Mouse (Mus musculus) kidney, embryonic 15.5 days (tissue): Measurements from ENCODE around the gene Pole. TPM values are rescaled to one million over a fixed set of nuclear protein-coding genes. Genes with fewer than 3 reads are reported as not detected.

Experiments used
- ATAC-seq: fragments of 200-750 bp; cut with Nextera tagmentation; replicated peaks from 2 replicates; pipeline ENCODE4 v1.8.0; 2017; ENCODE audit warnings: moderate TSS enrichment; ENCODE audit not compliant: low FRiP score
- H3K27ac ChIP-seq: fragments of 300-500 bp; sonication (generic); 2 replicates; pipeline ENCODE4 v1.5.1; 2015; ENCODE audit warnings: mild to moderate bottlenecking, inconsistent platforms
- H3K27me3 ChIP-seq: fragments of 300-500 bp; sonication (generic); 2 replicates; pipeline ENCODE4 v1.6.1; 2015; ENCODE audit warnings: inconsistent platforms
- H3K36me3 ChIP-seq: fragments of 300-500 bp; sonication (generic); 2 replicates; pipeline ENCODE4 v1.6.1; 2015; ENCODE audit warnings: inconsistent platforms
- H3K4me1 ChIP-seq: fragments of 300-500 bp; sonication (generic); 2 replicates; pipeline ENCODE4 v1.6.1; 2015; ENCODE audit warnings: inconsistent platforms
- H3K4me2 ChIP-seq: fragments of 300-500 bp; sonication (generic); 2 replicates; pipeline ENCODE4 v1.6.1; 2015; ENCODE audit warnings: moderate library complexity, mild to moderate bottlenecking, inconsistent platforms
- H3K4me3 ChIP-seq: fragments of 300-500 bp; sonication (generic); replicated peaks from 2 replicates; pipeline ENCODE4 v1.5.1; 2015; ENCODE audit warnings: mild to moderate bottlenecking, inconsistent platforms
- H3K9ac ChIP-seq: fragments of 300-500 bp; sonication (generic); 2 replicates; pipeline ENCODE4 v1.6.1; 2015; ENCODE audit warnings: mild to moderate bottlenecking, inconsistent platforms
- H3K9me3 ChIP-seq: fragments of 300-500 bp; sonication (generic); replicated peaks from 2 replicates; pipeline ENCODE4 v1.6.1; 2016; ENCODE audit warnings: inconsistent platforms
- whole genome bisulfite sequencing: fragments of 180-500 bp; shearing (Covaris S2); methylation state at CpG from one replicate; pipeline ENCODE4 v1.1.7; 2015; ENCODE audit warnings: mixed read lengths; 5-methylcytosine and 5-hydroxymethylcytosine counted together
- polyA plus RNA-seq: library from polyadenylated mRNA; unstranded; fragments of >200 nt; fragmentation: Nextera tagmentation; extraction: Ambion mirVana; gene quantifications from 2 replicates; pipeline ENCODE4 v1.2.1, GENCODE M21; 2015

Pole gene
- 32.9 and 33.1 TPM in 2 replicates for polyA plus RNA-seq

DNA sequence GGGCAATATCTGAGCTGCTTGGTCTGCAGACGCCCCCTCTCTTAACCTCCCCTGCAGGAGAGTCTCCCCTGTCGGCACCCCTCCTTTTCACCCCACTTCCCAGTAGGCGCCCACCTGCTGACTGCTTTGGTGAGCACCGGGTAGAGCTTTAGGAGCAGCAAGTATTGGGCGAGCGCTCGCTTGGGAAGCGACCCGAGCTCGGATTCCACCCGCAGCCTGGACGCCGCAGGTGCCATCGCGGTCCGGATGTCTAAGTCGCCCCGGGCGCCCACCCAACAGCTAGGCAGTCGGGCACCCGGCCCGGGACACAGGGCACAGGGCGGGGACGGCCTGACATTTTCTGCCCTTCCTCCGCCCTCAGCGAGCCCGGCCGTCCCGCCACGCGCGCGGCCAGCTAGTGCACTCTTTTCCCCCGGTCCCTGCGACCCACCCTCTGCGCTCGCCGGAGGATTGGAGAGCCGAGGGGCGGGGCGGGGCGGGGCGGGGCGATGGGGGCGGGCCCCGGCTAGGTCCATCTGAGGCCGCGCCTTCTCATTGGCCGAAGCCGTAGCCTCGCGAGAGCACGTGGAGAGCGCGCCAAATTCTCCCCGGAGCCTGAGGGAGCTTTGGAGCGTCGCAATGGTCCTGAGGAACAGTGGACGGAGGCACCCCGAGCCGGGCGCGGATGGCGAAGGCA, at the start of gene Pole, which contains the start of gene Pxmp2:
Gene Pole (plus strand): TSS at position 537 of the 676 bp plus-strand sequence.
Gene Pxmp2 (minus strand): TSS at position 417 of the 676 bp plus-strand sequence.
- Histone ChIP-seq H3K27me3 (peaks cover 7% of the 10 kb centered on the region; the same call in 1 of the 2 replicates), H3K4me3 (peak within 1 kb of the TSS; percentile 71), H3K4me2 (peak within 1 kb of the TSS; percentile 83), H3K9ac (peak within 1 kb of the TSS; percentile 81), H3K4me1 (peaks cover 24% of the 10 kb centered on the region), H3K9me3 (no peaks in the 10 kb centered on the region), H3K27ac (peak within 1 kb of the TSS; percentile 79), H3K36me3 (peaks cover 21% of the 10 kb centered on the region)
- ATAC-seq = peak; percentile 99
- WGBS = under 1% methylated on average over 62 of the region's 64 CpGs

DNA sequence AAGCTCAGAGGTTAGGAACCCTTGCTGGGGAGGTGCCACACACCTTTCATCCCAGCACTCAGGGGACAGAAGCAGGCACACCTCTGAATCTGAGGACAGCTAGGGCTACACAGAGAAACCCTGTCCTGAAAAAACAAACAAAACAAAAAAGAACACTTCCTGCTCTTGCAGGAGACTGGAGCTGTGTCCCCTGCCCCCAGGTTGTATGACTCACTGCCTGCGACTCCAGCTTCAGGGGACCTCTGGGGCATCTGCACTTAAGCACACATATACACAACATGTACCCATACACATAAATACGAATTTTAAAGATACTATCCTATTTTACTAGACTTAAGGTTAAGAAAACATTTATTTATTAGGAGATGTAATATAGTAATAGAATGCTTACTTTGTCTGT, 42.0 kb upstream of the Pole start:
- no peaks in the 10 kb centered on the region for H3K27me3 ChIP-seq
- peaks cover 95% of the 10 kb centered on the region for H3K36me3 ChIP-seq
- ATAC-seq = no peak
- no peaks in the 10 kb centered on the region for H3K4me1 ChIP-seq
- H3K27ac ChIP-seq = no peak overlapping the region
- no peak overlapping the region for H3K9ac ChIP-seq
- no peaks in the 10 kb centered on the region for H3K9me3 ChIP-seq
- no peak overlapping the region for H3K4me2 ChIP-seq
- no peak overlapping the region for H3K4me3 ChIP-seq
- 78% methylated on average over 2 of the region's 2 CpGs for WGBS

DNA sequence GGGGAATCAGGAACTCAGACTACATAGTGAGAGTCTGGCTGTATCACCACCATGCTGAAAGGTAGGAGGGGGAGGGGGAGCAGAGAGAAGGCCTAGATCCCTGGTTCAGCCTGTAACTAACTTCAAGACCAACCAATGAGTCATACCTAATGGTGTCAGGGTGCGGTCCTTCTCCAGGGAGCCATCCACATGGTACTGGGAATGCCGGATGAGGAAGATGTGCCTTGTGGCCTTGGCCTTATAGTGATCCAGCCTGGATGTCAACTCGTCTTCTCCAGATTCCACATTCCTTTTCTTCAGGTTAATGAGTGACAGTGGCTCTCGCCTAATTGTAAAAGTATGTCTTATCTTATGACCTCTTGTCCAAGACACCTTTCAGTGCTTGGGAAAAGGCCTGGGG, 19.2 kb upstream of the Pole start:
- H3K27me3 ChIP-seq = no peaks in the 10 kb centered on the region
- no peak overlapping the region for H3K9ac ChIP-seq
- ATAC-seq = no peak
- H3K4me1 ChIP-seq = peaks cover 8% of the 10 kb centered on the region
- WGBS = 88% methylated on average over 4 of the region's 4 CpGs
- peaks cover 40% of the 10 kb centered on the region for H3K36me3 ChIP-seq
- no peak overlapping the region for H3K27ac ChIP-seq
- no peak overlapping the region for H3K4me3 ChIP-seq
- no peaks in the 10 kb centered on the region for H3K9me3 ChIP-seq
- H3K4me2 ChIP-seq = no peak overlapping the region

GRCm38 (mm10) chr5:110269141-110270101, 16.7 kb upstream of the Pole start, which contains the start of gene Pgam5:
Gene Pgam5 (minus strand): TSS chr5:110269913.
- H3K27ac ChIP-seq = peak within 1 kb of the TSS; percentile 61
- peaks cover 8% of the 10 kb centered on the region for H3K4me1 ChIP-seq
- peak within 1 kb of the TSS; percentile 93 for H3K9ac ChIP-seq
- ATAC-seq = peak; percentile 92
- no peaks in the 10 kb centered on the region for H3K9me3 ChIP-seq
- H3K36me3 ChIP-seq = peaks cover 30% of the 10 kb centered on the region
- WGBS = under 1% methylated on average over 66 of the region's 66 CpGs
- peak within 1 kb of the TSS; percentile 96 for H3K4me3 ChIP-seq
- H3K4me2 ChIP-seq = peak within 1 kb of the TSS; percentile 78
- no peaks in the 10 kb centered on the region for H3K27me3 ChIP-seq

DNA sequence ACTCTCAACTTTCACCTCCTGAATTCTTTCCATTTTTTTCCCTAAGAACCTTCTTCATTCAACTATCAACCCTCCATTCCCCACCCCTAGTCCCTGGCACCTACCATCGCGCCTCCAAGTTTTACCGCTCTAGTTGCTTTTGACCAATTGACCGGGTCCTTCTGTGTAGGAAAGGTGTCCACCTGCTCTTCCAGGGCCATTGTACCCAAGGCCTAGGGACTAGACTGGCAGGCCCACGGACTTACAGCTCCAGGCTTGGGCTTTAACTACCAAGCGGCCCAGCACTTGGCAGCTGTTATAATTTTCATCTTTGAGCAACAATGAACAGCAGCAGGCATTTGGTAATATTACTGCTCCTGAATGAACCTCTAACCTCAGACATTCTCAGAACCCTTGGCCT, 15.9 kb upstream of the Pole start:
- Histone ChIP-seq H3K27ac (no peak overlapping the region), H3K9me3 (no peaks in the 10 kb centered on the region), H3K4me1 (peaks cover 8% of the 10 kb centered on the region), H3K36me3 (peaks cover 22% of the 10 kb centered on the region), H3K4me2 (no peak overlapping the region), H3K4me3 (peak overlapping the region; percentile 96; the same call in 1 of the 2 replicates), H3K27me3 (no peaks in the 10 kb centered on the region), H3K9ac (no peak overlapping the region)
- 91% methylated on average over 6 of the region's 6 CpGs for WGBS
- ATAC-seq = peak; percentile 40; the same call in 1 of the 2 replicates

DNA sequence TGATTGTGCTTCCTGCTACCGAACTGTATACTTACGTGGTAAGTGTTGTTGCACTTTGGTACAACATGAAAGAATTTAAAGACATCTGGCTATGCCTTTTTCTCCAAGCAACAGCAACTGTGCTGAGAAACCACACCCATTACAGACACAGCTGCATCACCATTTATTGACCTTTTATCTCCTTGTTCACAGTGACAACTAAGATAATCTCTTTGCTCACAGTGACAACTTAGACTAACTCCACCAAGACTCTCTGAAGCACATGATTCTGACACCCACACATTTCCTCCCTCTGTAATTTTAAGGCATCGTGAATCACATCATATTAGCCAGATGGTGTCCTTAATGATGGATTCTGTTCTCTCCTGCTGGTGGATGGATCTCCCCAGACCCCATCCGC, 12.0 kb upstream of the Pole start:
- Histone ChIP-seq H3K4me2 (no peak overlapping the region), H3K9me3 (no peaks in the 10 kb centered on the region), H3K4me3 (no peak overlapping the region), H3K9ac (no peak overlapping the region), H3K27ac (no peak overlapping the region), H3K36me3 (no peaks in the 10 kb centered on the region), H3K4me1 (no peaks in the 10 kb centered on the region), H3K27me3 (no peaks in the 10 kb centered on the region)
- 88% methylated on average over 4 of the region's 4 CpGs for WGBS
- ATAC-seq = no peak

DNA sequence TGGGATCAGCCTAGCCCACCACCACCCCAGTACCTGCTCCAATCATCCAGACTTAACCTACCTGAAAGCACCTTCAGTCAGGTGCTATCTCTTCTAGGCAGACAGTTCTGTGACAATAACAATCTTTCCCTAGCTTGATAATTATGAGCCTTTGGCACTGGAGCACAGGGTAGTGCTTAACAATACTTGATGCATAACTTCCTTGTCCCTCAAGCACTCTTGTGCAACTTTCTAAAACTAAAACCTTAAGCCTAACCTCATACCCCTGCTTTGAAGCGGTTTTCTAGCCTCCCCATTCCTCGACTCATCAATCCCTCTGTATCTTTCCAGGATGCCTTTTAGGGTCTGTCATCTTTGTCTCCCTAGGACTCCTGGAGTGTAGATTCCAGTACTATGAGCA, 11.3 kb upstream of the Pole start:
- H3K36me3 ChIP-seq = no peaks in the 10 kb centered on the region
- H3K9me3 ChIP-seq = no peaks in the 10 kb centered on the region
- no peaks in the 10 kb centered on the region for H3K4me1 ChIP-seq
- no peak overlapping the region for H3K27ac ChIP-seq
- no peaks in the 10 kb centered on the region for H3K27me3 ChIP-seq
- WGBS = 73% methylated on average over 2 of the region's 2 CpGs
- no peak for ATAC-seq
- H3K4me2 ChIP-seq = no peak overlapping the region
- no peak overlapping the region for H3K4me3 ChIP-seq
- H3K9ac ChIP-seq = no peak overlapping the region

DNA sequence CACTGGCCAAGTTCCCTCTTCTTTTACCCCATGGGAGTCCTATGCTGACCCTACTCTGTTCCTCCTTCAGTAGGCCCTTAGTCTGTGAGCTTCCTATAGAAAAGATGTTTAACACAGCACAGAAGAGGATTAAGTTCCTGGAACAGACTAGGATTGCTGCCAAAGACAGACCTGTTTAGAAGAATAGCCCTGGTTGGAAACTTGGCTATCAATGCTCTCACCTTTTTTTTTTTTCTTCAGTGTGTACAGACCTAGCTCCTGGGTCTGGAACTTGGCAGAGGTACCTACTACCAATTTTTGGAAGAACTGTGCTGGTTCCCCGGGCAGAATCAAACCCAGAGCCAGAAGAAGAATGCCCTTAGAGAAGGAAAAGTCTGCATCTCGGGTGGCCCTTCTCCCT, 9.7 kb upstream of the Pole start:
- WGBS = 91% methylated on average over 2 of the region's 2 CpGs
- Histone ChIP-seq H3K27ac (no peak overlapping the region), H3K9me3 (no peaks in the 10 kb centered on the region), H3K4me1 (no peaks in the 10 kb centered on the region), H3K36me3 (no peaks in the 10 kb centered on the region), H3K4me3 (no peak overlapping the region), H3K4me2 (no peak overlapping the region), H3K9ac (no peak overlapping the region), H3K27me3 (no peaks in the 10 kb centered on the region)
- no peak for ATAC-seq

DNA sequence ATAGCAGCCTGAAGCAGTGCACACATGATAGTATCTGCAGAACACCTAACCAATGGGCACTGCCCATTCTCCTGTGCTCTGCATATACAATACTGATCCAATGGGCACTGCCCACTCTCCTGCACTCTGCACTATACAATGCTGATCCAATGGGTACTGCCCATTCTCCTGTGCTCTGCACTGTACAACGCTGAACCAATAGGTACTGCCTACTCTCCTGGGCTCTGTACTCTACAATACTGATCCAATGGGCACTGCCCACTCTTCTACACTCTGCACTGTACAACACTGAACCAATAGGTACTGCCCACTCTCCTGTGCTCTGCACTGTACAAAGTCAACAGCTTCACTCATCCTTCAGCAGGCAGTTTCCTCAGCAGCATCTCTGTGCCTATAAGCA, 9.2 kb upstream of the Pole start:
- H3K9me3 ChIP-seq = no peaks in the 10 kb centered on the region
- no peak overlapping the region for H3K9ac ChIP-seq
- WGBS = 84% methylated on average over 1 of the region's 1 CpGs
- ATAC-seq = peak; percentile 60
- H3K4me1 ChIP-seq = no peaks in the 10 kb centered on the region
- H3K27me3 ChIP-seq = no peaks in the 10 kb centered on the region
- no peak overlapping the region for H3K4me3 ChIP-seq
- H3K4me2 ChIP-seq = no peak overlapping the region
- H3K36me3 ChIP-seq = no peaks in the 10 kb centered on the region
- no peak overlapping the region for H3K27ac ChIP-seq

DNA sequence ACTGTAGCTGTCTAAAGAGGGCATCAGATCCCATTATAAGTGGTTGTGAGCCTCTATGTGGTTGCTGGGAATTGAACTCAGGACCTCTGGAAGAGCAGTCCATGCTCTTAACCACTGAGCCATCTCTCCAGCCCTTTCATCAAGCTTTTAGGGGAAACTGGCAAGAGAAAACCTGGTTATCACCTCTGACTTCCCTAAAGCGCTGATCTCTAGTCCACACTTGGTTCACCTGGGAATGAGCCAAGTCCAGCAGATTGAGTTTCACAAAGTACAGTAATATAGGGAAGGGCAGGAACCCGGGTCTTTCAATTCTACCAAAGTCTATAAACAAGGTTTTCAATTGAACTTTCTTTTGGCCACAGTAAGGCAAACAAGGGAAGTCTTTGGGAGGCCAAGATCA, 4.1 kb upstream of the Pole start:
- no peak overlapping the region for H3K4me3 ChIP-seq
- no peak overlapping the region for H3K9ac ChIP-seq
- no peaks in the 10 kb centered on the region for H3K36me3 ChIP-seq
- no peak overlapping the region for H3K4me2 ChIP-seq
- ATAC-seq = no peak
- peaks cover 7% of the 10 kb centered on the region; the same call in 1 of the 2 replicates for H3K27me3 ChIP-seq
- no peaks in the 10 kb centered on the region for H3K9me3 ChIP-seq
- WGBS = 81% methylated on average over 2 of the region's 2 CpGs
- H3K4me1 ChIP-seq = peaks cover 17% of the 10 kb centered on the region
- no peak overlapping the region for H3K27ac ChIP-seq

DNA sequence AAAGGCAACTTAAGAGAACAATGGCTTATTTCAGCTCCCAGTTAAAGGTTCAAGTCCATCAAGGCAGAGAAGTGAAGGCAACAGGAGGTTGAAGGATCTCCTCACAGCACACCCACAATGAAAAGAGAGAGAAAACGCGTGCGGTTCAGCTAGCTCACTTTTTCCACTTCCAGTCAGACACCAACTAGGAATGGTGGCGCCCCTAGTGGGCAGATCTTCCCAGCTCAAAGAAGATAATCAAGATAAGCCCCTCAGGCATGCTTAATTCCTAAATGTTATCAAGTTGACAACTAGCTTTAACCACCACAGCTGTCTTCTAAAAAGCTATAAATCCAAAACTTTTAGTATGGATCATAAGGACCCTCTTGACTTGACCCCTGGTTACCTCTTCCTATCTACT, 1.6 kb upstream of the Pole start:
- Histone ChIP-seq H3K27ac (no peak overlapping the region), H3K4me3 (peak overlapping the region; percentile 71), H3K36me3 (peaks cover 7% of the 10 kb centered on the region), H3K4me1 (peaks cover 24% of the 10 kb centered on the region), H3K4me2 (peak overlapping the region; percentile 83), H3K9me3 (no peaks in the 10 kb centered on the region), H3K9ac (no peak overlapping the region), H3K27me3 (peaks cover 7% of the 10 kb centered on the region; the same call in 1 of the 2 replicates)
- 6% methylated on average over 4 of the region's 4 CpGs for WGBS
- ATAC-seq = no peak

DNA sequence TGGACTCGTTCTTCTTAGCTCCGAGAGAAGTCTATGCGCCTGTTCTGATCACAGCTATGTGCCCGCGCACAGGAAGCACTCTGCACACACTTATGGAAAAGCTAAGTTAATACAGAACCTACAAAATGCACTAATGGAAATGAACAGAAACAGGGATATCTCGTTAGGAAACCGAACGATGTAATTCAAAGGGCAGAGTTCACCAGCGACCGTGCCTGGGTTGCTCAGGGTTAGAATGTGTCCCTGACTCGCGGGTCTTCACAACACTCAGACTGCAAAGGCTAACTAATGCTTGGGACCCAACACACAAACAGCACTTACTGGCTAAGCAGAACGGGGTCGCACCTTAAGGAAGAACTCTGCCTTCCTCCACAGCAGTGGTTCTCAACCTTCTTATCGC, 950 bp upstream of the Pole start:
- Histone ChIP-seq H3K4me3 (peak overlapping the region; percentile 71), H3K27ac (no peak overlapping the region), H3K4me1 (peaks cover 24% of the 10 kb centered on the region), H3K9ac (peak overlapping the region; percentile 47), H3K4me2 (peak overlapping the region; percentile 83), H3K36me3 (peaks cover 13% of the 10 kb centered on the region), H3K9me3 (no peaks in the 10 kb centered on the region), H3K27me3 (peaks cover 7% of the 10 kb centered on the region; the same call in 1 of the 2 replicates)
- ATAC-seq = no peak
- 4% methylated on average over 15 of the region's 15 CpGs for WGBS
